Mouse (Mus musculus) T-cell, adult 2 months (primary cell): Measurements from ENCODE around the gene Nptx2.

ENCODE experiments used
- DNase-seq: peaks from one replicate; pipeline ENCODE4 v3.0.0; 2022; ENCODE audit warnings: low spot score

Nptx2 gene

GRCm38 (mm10) chr5:144565739-144566138 lies 20.0 kb downstream of the Nptx2 start:
- no peak for DNase-seq

- DNase-seq, result no peak
Observed at GRCm38 (mm10) chr5:144585100-144585499, 39.4 kb downstream of the Nptx2 start.

- DNase-seq, result no peak
Observed at GRCm38 (mm10) chr5:144591248-144591880, 45.7 kb downstream of the Nptx2 start.

- DNase-seq, result no peak
Observed at GRCm38 (mm10) chr5:144594796-144595195, 49.1 kb downstream of the Nptx2 start.
